Mouse (Mus musculus) liver, adult (tissue): Measurements from ENCODE around the gene Mtss1l.

Experiments used
- GATA4 ChIP-seq: IDR thresholded peaks from 2 replicates; pipeline ENCODE4 v1.6.1; 2014; ENCODE audit warnings: mild to moderate bottlenecking, low read length; ENCODE audit not compliant: insufficient replicate concordance

Mtss1l gene

DNA sequence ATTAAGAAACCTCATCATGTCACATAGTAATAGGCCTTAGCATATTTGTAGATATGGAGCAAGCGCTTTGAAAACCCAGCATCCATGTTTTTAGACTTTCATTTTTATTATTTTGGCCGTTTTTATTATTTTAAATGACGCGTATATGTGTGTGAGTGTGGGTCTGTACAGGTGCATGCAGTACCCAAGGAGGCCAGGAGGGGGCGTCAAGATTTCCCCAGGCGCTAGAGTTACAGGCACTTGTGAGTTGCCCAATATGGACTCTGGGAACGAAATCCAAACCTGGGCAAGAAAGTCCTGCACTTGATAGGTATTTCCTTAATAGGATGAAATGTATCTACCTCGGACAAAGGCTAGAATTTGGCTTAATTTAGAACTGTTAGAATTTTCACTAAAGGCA is 54.0 kb downstream of the Mtss1l start:
- TF ChIP-seq GATA4: no peak

DNA sequence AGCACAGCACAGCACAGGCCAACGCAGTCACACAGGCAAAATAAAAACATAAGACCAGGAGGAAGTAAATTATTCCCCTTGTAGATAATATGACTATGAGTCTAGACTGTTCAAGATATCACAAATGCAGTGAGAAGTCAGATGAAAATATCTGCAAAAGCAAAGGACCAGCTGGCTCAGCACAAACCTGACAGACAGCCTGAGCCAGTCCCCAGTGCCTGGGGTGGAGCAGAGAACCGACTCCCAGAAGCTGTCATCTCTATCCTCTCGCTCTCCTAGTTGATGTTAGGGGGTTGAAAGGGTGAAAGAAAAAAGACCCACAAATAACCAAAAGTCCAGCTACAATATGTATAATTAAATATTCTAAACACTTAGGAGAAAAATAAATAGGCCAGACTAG is 54.4 kb downstream of the Mtss1l start:
- no peak for TF ChIP-seq GATA4

DNA sequence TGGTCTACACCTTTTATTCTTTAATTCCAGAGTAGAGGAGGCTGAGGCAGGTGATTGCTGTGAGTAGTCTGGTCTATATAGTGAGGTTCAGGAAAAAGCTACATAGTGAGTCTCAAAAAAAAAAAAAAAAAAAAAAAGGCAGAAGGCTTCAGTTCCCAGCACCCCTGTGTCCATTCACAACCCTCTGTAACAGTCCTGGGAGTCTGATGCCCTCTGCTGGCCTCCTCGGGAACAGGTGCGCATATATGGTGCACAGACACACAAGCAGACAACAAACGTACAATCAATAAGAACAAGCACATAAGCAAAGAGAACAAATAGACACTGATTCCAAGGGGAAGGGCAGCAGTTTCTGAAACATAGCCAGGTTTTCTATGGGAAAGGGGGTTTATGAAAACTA is 55.1 kb downstream of the Mtss1l start:
- no peak for TF ChIP-seq GATA4

GRCm38 (mm10) chr8:110779924-110780718 is 58.8 kb downstream of the Mtss1l start:
- TF ChIP-seq GATA4: no peak

- no peak for TF ChIP-seq GATA4
These were observed 64.1 kb downstream of the Mtss1l start for GRCm38 (mm10) chr8:110785366-110785765.

GRCm38 (mm10) chr8:110786934-110787333 is 65.7 kb downstream of the Mtss1l start:
- no peak for TF ChIP-seq GATA4

GRCm38 (mm10) chr8:110787411-110787954 is 66.2 kb downstream of the Mtss1l start:
- no peak for TF ChIP-seq GATA4

DNA sequence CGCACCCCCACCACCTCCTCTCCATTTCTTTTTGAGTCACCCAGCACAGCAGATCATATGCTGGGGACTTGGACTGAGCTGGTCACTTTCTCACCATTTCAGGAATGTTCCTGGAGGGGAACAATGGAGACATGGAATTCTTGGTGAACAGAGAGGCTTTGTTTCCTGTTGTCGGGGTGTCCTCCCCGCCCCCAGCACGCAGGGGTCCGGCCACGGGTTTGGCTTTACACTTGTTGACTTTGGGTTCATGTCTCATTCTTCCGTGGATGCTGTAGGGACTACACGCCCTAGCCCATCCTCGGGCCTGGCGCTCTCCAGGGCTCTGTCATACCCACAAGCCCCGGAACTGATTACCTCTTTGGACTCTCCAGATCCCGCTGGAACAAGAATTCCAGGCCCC is 67.7 kb downstream of the Mtss1l start:
- TF ChIP-seq GATA4: no peak

DNA sequence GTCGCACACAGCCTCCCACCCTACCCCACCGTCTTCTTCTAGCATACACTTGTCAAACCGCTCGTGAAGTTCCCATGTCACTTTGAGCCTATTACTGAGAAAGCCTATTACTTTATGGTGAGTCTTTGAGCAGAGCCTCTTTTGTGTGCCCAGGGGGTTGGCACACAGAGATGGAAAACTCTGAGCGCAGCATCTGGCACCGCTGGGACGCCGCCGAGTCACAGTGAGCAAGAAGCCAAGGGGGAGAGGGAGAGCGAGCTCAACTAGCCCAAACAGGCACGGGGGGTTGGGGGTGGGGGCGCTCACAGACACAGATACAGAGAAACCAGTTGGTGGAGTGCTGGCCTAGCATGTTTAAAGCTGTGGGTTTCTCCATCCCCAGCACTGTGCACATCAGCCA is 68.3 kb downstream of the Mtss1l start:
- TF ChIP-seq GATA4: no peak

DNA sequence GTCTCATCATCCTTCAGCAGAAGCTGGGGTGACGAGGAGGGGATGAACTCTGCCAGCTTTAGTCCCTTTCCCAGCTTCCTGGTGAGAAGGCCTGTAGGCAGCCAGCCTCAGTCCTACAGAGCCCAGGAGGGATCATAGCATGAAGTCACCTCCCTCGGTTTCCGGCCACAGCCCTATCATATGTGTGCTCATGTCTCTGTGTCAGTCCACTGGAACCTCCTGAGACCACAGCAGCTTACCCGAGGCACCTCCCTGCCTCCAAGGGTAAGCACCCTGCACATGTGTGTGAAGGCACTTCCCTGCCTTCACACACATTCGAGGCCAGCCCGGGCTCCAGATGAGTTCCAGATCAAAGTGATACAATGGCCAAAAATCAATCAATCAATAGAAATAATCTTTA is 69.0 kb downstream of the Mtss1l start:
- no peak for TF ChIP-seq GATA4
